Mouse (Mus musculus): Measurements from ENCODE around the gene Tbc1d17. TPM values are rescaled to one million over a fixed set of nuclear protein-coding genes. Genes with fewer than 3 reads are reported as not detected.
A peak's percentile ranks its signal among the peaks of the same experiment; 100 is the strongest.
"Not testable (repeated sequence)": the region's sequence is repeated elsewhere in the genome, so short reads cannot be mapped to it uniquely, and the experiment has no call there.

Tbc1d17 gene
- total RNA-seq (2021): 10 to 100 TPM; 61.6 to 72.9 TPM

DNA sequence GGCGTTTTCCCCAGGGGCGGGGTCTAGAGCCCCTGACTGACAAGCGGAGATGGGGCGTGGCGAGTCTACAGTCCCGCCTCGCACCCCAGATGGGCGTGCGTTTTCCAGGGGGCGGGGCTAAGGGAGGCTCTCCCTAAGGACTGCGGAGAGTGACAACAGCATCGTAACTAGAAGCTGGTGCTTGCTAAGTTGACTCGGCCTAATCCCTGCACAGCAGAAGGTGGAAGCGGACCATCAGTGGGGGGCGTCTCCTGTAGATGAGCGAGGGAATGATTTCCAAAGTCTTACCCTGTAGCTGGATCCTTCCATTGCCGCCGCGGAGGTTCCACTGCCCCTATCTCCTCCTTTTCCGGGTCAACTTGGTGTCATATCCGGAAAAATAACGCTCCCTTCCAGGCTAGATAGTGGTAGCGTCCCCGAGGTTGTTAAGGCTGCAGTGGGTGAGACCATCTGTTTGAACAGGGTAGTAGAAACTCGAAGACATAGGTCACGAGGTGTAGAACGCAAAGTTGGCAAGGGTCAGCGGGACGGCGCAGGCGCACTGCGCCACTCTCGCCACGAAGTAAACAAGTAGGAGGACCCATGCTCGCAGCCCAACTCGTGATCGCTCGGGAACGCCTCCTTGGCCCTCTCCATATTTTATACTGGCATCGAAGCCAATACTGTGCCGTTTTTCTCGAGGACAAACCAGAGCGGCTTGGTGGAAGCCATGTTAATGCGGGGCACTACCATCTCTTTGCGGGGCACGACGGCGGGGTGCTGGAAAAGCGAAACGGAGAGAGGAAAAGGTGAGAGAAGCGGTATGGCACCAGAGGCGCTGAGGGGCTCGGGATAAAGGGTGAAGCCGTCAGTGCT, at the start of gene Tbc1d17, which contains the start of gene Akt1s1:
Gene Tbc1d17, minus strand, starts transcription at position 519 of the 855 bp plus-strand sequence.
Gene Akt1s1, plus strand, starts transcription at position 431 of the 855 bp plus-strand sequence.
- intact Hi-C loops (cut with DNase I): loop anchor here (1.0 kb wide), 1 partner anchor 42 kb away; no protein-coding TSS in a partner anchor
- peak; percentile 99 to 100 for DNase-seq (ENCODE audit: low spot score in 2 of 2)

DNA sequence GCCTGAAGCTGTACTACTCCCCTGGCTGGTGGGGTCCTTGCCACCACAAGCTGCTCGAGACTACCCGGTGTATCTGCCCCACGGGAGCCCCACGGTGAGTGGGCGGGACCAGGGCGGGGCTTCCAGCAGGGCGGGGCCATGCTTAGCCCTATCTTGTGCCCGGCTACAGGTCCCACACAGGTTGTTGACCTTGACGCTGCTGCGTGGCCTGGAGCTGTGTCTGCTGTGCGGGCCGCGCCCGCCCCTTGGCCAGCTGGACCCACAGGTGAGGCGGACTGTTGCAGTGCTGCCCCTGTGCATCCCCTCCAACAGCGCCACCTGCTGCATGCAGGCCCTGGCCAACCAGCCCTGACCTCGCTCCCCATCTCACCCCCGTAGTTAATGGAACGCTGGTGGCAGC, 49.7 kb upstream of the Tbc1d17 start:
- intact Hi-C loops (cut with DNase I): no loop called here
- DNase-seq (ENCODE audit: low spot score in 2 of 2): no peak

DNA sequence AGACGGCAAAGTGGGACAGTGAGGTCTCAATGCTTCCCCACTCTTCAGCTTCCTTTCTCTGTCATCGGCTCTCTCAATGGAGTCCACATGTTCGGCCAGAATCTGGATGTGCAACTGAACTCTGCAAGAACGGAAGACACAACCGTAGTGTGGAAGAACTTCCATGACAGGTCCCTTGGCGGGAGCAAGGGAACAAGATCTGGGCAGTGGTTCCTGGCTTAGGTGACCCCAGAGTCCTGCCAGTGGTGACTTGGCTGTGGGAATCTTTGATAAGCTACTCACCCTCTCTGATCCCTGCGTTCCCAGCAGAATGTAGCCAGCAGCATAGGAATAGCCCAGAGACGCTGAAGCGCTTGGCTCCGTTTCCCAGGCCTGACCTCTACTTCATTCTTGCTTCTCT, 47.6 kb upstream of the Tbc1d17 start:
- intact Hi-C loops (cut with DNase I): no loop called here
- DNase-seq (ENCODE audit: low spot score in 2 of 2): no peak

DNA sequence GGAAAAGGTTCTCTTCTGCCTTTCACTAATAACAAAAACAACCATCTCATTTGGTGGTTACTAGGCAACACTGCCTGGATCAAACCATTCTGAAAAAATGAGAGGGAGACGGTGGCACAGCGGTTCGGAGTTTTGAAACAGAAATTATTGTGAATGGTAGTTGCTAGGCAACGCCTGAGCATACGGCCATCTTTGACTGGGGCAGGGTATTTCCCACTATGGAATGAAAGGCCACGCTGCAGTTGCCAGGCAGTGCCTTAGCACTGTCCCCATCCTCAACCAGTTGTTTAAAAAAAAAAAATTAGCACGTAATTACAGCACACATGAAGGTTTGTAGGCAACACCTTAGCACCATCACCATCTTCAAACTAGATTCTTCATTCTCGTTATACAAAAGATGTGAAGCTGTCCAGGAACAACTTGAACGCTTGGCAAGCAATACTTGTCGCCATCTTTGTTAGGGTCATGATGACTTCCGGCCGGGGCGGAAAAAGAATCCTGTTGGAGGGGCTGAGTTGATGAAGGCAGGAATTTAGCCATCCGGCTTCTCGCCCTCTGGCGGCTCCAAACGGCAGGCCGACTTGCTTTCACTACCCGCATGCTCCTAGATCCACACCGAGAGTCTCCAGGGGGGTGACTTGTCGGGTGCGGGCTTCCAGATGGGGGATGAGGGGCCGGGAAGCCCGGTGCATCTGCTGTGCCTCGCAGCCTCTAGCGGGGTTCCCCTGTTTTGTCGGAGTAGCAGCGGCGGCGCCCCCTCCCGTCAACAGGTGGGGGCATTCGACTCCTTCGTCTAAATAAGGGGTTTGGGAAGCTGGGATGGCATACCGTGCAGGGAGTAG, 46.9 kb upstream of the Tbc1d17 start, which contains the start of gene Fuz:
Gene Fuz, plus strand, starts transcription at position 487 of the 842 bp plus-strand sequence.
- peak; percentile 91 to 97 for DNase-seq (ENCODE audit: low spot score in 2 of 2)
- intact Hi-C loops (cut with DNase I): loop anchor here (1.0 kb wide), 1 partner anchor 27 kb away; the partner anchor contains the start of gene Ptov1

DNA sequence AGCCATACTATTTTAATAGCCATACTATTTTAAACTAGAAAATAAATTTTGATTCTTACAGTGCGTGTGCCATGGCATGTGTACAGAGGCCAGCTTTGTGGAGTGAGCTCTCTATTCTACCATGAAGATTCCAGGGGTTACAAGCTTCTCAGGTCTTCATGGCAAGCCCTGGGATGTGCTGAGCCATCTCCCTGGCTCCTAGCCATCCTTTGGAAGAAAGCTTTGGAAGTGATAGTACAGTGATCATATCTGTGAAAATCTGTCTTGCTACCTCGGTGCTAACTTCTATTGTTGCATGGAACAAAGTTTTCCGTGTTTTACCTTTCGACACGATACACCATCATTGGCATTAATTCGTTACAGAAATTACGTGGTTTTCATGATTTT, 46.3 kb upstream of the Tbc1d17 start:
- intact Hi-C loops (cut with DNase I): loop anchor here (1.0 kb wide), 1 partner anchor 26 kb away; the partner anchor contains the start of gene Ptov1
- DNase-seq (ENCODE audit: low spot score in 2 of 2): no peak

DNA sequence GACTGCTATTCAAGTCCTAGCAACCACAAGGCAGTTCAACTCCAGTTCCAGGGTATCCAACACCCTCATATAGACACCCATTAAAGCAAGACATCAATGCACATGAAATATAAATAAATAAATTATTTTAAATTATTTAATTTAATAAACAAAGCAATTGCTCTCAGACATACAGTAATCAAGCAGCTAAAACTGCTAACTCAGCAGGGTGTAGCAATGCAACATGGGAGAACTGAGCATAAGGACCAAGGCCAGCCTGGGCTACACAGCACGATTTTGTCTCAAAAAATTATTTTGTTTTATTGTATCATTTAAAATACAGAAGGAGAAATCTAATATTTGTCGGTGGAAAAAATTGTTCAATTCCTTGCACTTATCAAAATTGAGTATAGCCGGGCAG, 45.3 kb upstream of the Tbc1d17 start:
- intact Hi-C loops (cut with DNase I): no loop called here
- no peak for DNase-seq (ENCODE audit: low spot score in 2 of 2)

DNA sequence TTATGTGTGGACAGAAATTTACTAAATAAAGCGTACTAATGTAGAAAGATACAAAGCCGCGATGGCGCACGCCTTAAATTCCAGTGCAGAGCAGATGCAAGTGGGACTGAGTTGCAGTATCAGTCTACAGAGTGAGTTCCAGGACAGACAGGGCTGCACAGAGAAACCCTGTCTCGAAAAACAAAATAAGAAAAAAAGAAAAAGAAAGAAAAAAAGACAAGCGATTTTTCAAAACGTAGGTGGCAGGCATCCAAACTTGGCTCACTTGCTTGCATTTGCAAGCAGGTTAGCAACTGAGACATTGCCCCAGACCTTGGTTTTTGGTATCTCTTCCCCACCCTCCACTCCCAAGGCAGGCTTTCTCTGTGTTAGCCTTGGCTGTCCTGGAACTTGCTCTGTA, 44.3 kb upstream of the Tbc1d17 start:
- DNase-seq (ENCODE audit: low spot score in 2 of 2): peak in 1 of 2 experiments; percentile 52
- intact Hi-C loops (cut with DNase I): no loop called here

DNA sequence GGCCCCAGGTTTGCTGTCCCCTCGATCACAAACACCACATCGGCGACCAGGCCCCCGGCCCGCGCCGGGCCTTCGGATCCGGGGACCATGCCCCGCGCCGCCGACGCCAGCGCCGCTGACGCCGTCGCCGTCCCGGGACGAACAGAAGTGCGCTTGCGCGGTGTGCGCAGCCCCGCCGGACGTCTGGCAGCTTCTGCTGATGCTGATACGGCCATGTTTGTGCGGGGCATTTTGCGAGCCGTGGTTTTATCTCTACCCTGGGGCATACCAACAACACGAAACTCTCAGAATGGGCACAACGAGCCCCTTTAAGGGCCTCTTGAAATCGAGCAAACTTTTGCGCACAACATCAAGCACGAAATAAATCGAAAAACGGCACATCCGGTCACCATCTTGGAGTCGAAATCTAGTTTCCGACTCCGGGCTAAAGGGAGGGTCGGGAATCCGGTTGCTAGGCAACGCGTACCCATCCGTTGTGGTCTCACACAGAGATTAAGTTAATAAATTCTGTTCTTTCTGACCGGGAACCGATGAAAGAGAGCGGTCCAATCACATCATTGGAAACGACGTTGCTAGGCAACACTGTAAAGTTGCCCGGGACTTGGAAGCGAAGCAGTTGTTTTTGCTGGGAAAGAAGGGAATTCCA, 43.5 kb upstream of the Tbc1d17 start, which contains the start of gene Med25:
Gene Med25, minus strand, starts transcription at position 437 of the 646 bp plus-strand sequence.
- intact Hi-C loops (cut with DNase I): loop anchor here (1.0 kb wide), 1 partner anchor 22 kb away; no protein-coding TSS in a partner anchor
- peak; percentile 97 to 98 for DNase-seq (ENCODE audit: low spot score in 2 of 2)

DNA sequence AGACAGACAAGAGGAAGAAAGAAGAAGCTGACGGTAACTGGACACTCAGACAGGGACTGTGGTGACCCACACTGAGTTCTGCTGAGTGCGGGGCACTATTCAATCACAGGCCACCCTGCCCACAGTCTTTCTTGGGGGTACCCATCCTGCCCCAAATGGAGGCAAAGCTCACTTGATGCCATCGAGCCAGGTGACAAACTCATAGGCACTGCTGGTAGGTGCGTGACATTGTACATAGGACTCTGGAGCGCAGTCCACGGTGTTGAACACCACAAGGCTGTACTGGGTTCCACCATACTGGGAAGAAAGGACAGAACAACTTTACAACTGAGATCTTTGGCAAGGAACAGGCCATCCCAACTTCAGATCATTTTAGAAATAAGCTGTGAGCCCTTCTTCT, 42.7 kb upstream of the Tbc1d17 start:
- no peak for DNase-seq (ENCODE audit: low spot score in 2 of 2)
- intact Hi-C loops (cut with DNase I): loop anchor here (1.0 kb wide), 1 partner anchor 21 kb away; no protein-coding TSS in a partner anchor

DNA sequence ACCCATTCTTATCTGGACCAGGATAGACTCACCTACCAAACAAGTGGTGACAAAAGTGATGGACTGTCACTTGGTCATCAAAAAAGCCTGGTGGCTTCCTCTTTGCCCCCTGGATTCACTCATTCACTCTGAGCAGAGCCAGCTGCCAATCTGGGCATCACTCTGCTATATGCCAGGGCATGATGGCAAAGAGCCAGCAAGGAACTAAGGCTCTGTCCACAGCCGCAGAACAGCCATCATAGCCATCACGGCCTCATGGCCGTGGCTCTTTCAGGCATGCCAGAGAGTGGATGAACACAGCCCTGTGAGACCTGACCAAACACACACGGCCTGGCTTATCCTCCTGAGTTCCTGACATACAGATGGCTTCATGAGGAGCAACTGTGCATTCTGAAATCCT, 41.9 kb upstream of the Tbc1d17 start:
- intact Hi-C loops (cut with DNase I): loop anchor here (1.0 kb wide), 1 partner anchor 41 kb away; the partner anchor contains the start of gene Tbc1d17
- no peak for DNase-seq (ENCODE audit: low spot score in 2 of 2)

DNA sequence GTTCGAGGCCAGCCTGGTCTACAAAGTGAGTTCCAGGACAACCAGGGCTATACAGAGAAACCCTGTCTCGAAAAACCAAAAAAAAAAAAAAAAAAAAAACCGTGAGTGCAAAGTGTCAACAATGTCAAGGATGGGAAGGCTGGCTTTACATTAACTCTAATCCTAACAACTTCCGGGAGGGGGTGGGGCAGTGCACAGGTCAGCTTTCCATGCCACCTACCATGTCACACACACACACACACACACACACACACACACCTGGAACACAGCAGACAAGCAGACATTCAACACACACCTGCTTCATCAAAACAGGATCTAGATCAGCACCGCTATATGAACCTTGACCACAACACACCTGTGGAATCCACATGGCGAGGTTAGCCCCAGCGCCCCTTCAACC, 41.3 kb upstream of the Tbc1d17 start:
- intact Hi-C loops (cut with DNase I): loop anchor here (1.0 kb wide), 1 partner anchor 41 kb away; the partner anchor contains the start of gene Tbc1d17
- DNase-seq (ENCODE audit: low spot score in 2 of 2): no peak

DNA sequence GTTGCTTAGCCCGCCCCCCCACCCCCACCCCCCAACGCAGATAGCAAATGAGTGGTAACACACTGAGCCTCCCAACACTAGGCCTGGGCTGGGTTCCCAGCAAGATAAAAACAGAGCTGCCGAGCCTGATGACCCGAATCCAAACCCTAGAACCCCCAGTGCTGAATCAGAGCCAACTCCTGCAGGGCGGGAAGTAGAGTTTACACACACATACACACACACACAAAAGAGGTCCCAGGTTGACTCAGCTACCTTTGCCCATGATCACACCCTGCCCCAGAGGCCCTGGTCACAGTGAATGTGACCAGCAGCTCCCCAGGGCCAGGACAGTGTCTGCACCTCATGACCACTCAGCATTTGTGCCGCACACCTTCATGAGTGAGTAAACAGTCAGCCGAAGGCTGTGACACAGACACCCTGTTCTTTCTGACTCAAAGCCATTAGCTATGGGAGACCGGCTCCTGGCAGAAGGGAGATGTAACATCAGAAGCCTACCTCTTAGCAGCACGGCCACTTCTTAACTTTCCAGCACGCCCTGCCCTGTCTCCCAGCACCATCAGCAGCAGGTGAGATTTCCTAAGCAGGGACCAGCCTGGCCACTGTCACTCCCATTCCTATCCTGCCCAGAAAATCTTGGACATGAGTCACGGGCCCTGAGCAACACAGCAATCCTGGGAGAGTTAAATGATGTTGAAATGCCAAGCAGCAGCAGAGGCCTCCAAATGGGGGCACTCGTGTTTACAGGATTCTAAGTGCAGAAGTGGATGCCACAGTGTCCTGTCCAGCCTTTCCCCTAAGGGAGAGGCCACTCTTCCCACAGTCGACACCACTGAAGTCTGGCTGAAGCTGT, 39.6 kb upstream of the Tbc1d17 start:
- no peak for DNase-seq (ENCODE audit: low spot score in 2 of 2)
- intact Hi-C loops (cut with DNase I): no loop called here

DNA sequence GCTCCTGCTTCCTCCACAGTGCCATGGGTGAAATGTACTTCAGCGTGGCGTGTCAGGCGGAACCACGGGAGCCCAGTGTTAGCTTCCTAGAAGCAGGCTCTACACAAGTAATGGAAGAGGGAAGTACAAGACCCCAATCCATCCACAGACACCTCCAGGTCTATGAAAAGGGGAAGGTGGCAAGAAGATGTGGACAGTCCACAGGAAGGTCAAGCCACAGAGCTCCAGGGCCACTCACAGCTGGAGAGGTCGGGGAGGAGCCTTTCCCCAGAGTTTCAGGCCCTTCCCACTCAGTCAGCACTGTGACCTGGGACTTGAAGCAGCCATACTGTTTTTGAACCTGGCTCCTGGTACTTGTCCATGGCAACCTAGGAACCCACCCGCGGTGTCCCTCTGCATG, 38.1 kb upstream of the Tbc1d17 start:
- intact Hi-C loops (cut with DNase I): no loop called here
- DNase-seq (ENCODE audit: low spot score in 2 of 2): no peak

DNA sequence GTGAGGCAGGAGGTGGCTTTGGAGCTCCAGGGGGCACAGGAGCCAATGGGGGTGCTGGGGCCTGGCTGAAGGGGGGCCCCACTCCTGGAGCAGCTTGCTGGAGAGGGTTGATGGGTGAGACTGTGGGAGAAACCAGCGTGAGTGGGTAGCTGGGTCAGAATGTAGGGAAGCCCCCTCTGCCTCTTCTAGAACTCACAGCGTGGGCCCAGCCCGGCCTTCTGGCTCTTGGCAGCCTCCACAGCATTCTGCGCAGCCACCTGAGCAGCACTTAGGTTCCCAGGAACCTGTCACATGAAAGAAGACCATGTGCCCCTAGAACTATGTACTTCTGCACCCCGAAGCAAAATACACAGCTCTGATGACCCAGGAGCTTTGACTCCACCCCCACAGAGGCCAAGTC, 35.8 kb upstream of the Tbc1d17 start:
- intact Hi-C loops (cut with DNase I): no loop called here
- DNase-seq (ENCODE audit: low spot score in 2 of 2): no peak

DNA sequence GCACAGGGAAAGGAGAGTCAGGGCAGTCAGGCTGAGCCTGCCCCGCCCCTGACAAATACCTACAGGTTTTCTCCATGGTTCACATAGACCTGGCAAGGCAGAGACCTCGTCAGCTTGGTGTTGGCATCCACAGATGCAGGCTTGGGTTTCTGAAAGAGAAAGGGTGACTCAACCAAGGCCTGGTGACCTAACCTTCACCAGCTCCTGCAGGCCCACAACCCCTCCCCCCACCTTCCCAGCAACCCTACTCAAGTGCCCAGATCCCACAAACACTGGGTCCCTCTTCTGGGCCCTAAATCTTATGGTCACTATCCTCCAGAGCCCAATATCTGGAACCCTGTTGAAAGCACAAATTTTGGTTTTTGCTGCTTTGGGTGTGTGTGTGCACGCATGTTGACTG, 34.2 kb upstream of the Tbc1d17 start:
- intact Hi-C loops (cut with DNase I): no loop called here

DNA sequence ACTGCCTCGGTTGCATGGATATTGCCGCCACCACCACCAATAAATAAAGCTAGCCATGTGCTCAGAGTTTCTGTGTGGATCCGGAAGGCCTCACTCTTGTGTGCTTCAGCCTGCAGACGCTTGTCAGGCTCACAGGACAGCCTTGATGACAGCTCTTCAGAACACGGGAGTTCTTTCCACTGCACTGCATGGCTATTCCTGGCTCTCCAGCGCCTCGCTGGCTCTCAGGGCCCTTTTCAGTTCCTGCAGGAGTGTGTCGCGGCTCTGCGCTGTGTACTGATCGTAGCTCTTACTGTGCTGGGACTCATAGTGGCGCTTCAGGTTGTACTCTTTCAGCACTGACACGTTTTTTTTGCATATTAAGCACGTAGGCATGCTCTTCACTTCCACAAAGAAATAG, 29.0 kb upstream of the Tbc1d17 start:
- DNase-seq (ENCODE audit: low spot score in 2 of 2): no peak
- intact Hi-C loops (cut with DNase I): no loop called here

More for the DNA sequence above, 34.2 kb upstream of the Tbc1d17 start:
- no peak for DNase-seq (ENCODE audit: low spot score in 2 of 2)

DNA sequence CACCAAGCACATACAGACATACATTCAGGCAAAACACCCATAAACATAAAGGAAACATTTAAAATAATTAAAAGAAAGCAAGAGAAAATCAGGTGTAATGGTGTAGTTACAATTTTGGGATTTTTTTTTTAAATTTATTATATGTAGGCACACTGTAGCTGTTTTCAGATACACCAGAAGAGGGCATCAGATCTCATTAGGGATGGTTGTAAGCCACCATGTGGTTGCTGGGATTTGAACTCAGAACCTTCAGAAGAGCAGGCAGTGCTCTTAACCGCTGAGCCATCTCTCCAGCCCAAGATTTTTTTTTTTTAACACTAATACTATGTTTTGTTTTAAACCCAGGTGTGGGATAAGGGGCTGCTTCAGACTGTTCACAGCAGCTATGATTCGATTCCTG, 22.9 kb upstream of the Tbc1d17 start:
- intact Hi-C loops (cut with DNase I); DNase-seq (ENCODE audit: low spot score in 2 of 2): not testable (repeated sequence)

DNA sequence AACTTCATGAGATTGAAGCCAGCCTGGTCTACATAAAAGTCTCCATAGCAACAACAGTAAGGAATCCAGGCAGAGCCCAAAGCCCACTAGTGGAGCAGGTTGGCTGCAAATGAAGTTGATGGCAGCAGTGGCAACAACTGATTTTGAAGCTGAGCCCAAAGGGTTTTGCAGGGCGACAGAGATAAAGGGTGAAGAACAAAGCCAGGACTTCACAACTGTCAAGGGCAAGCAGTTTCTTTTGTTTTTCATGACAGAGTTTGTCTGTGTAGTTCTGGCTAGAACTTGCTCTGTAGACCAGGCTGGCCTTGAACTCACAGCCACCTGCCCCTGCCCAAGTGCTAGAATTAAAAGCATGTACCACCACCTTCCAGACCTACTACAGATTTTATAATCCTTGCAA, 22.3 kb upstream of the Tbc1d17 start:
- intact Hi-C loops (cut with DNase I): no loop called here

More for the DNA sequence above, 22.3 kb upstream of the Tbc1d17 start:
- DNase-seq (ENCODE audit: low spot score in 2 of 2): no peak

All from left cerebral cortex, postnatal 25 days (tissue).